Mouse (Mus musculus): Measurements from ENCODE around the gene Eif2s3x.

DNA sequence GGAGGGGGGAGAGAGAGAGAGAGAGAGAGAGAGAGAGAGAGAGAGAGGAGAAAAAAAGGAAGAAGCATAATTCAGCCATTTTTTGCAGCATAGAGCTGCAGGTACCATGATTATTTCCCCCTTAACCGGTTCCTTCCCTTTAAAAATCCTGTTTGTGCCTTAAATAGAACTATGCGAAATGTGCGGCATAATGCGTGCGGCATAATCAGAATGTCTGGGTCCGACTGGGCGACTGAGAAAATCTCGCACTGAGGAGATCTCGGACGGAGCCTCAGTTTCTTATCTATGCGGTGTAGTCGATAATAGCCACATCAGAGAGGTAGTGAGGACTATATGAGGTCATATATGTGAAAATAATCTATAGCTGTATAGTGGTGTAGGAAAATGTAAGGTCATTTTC, 22.9 kb upstream of the Eif2s3x start:
- TF ChIP-seq CTCF (IDR thresholded peaks at IDR 0.05; ENCODE audit: low read depth) = no peak
- no peak for TF ChIP-seq EP300 (optimal IDR thresholded peaks at IDR 0.05)

Data from stomach, postnatal 0 days (tissue).